Mouse (Mus musculus): ENCODE data around the gene Slc39a11. TPM values are rescaled to one million over a fixed set of nuclear protein-coding genes. Genes with fewer than 3 reads are reported as not detected.

The Slc39a11 gene
- total and polyA plus RNA-seq, 3 experiments: 43.2 to 54.4 (median 51.0) TPM

DNA sequence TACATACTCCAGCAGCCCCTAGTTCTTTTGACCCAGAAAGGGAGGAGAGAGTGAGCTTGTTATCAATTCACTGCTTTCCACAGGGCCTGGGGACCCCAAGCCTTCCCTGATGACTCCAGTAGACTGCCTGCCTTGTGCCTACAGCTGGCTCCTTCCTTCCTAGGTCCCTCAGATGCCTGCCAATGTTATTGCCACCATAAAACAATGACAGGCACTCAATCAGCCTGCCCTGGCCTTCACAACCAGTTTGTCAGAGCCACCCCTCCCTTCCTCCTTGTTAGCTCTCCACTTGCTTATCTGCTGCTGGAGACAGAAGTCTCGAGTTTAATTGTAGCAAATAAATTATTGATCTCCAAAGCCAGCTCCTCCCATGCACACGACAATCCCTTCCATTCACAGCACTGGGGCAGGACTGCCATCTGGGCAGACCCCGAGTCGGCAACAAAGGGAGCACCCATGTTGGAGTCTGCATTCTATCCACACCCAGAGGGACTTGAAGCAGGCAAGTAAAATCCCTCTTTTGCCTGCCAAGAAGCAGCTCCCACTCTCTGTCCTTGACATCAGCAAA lies 426.0 kb downstream of the Slc39a11 start:
- H3K4me1 ChIP-seq (ENCODE audit: control insufficient read depth in 1 of 2, insufficient read depth in 2 of 2): no peaks in the 10 kb centered on the region; a peak in 1 of 4 replicates
- H3K27me3 ChIP-seq (replicated peaks): peaks cover 10% of the 10 kb centered on the region
- DNase-seq (ENCODE audit: extremely low read depth): no peak
- H3K9ac ChIP-seq (ENCODE audit: insufficient read depth, low read depth): no peak overlapping the region
- H3K27ac ChIP-seq (ENCODE audit: insufficient read depth, low read depth): no peak overlapping the region
- H3K4me3 ChIP-seq (replicated peaks in 1 of 3; ENCODE audit: low read depth in 2 of 3, low read length in 2 of 3, poor library complexity in 1 of 3): no peak overlapping the region
- in situ Hi-C loops (cut with MboI; ENCODE audit: low pct_ligation_motif_present, low pct_unique_long_range_greater_than_20kb, low sequenced_read_pairs) (no loop called here), dilution Hi-C loops (cut with MboI; ENCODE audit: extremely low pct_ligation_motif_present, extremely low pct_unique_long_range_greater_than_20kb, low sequenced_read_pairs) (no loop called here)
- H3K36me3 ChIP-seq (replicated peaks in 1 of 2; ENCODE audit: control insufficient read depth in 1 of 2, insufficient read depth in 1 of 2, low read length in 1 of 2): no peaks in the 10 kb centered on the region
- H3K4me2 ChIP-seq (ENCODE audit: insufficient read depth, low read depth, poor library complexity, severe bottlenecking): no peak overlapping the region
- no peaks in the 10 kb centered on the region for H3K79me2 ChIP-seq (replicated peaks; ENCODE audit: control insufficient read depth, extremely low read depth, insufficient read depth, poor library complexity, severe bottlenecking)
- TF ChIP-seq SMC3 (IDR thresholded peaks at IDR 0.05; ENCODE audit: low read depth, low read length) (no peak), E2F4 (IDR thresholded peaks at IDR 0.05; ENCODE audit: insufficient replicate concordance, low read depth, low read length) (no peak), GABPA (IDR thresholded peaks at IDR 0.05; ENCODE audit: insufficient replicate concordance, low read depth, low read length) (no peak), RCOR1 (conservative IDR thresholded peaks at IDR 0.05; ENCODE audit: low read depth, low read length) (no peak)
- no peaks in the 10 kb centered on the region for H3K9me3 ChIP-seq (replicated peaks; ENCODE audit: low read length)

- Histone ChIP-seq H3K9ac (ENCODE audit: insufficient read depth, low read depth) (no peak overlapping the region), H3K4me3 (replicated peaks in 1 of 3; ENCODE audit: low read depth in 2 of 3, low read length in 2 of 3, poor library complexity in 1 of 3) (no peak overlapping the region), H3K79me2 (replicated peaks; ENCODE audit: control insufficient read depth, extremely low read depth, insufficient read depth, poor library complexity, severe bottlenecking) (no peaks in the 10 kb centered on the region), H3K4me1 (ENCODE audit: control insufficient read depth in 1 of 2, insufficient read depth in 2 of 2) (no peaks in the 10 kb centered on the region; a peak in 1 of 4 replicates), H3K4me2 (ENCODE audit: insufficient read depth, low read depth, poor library complexity, severe bottlenecking) (no peak overlapping the region), H3K9me3 (replicated peaks; ENCODE audit: low read length) (no peaks in the 10 kb centered on the region), H3K27me3 (replicated peaks) (peaks cover 1% of the 10 kb centered on the region), H3K36me3 (replicated peaks in 1 of 2; ENCODE audit: control insufficient read depth in 1 of 2, insufficient read depth in 1 of 2, low read length in 1 of 2) (no peaks in the 10 kb centered on the region), H3K27ac (ENCODE audit: insufficient read depth, low read depth) (no peak overlapping the region)
- dilution Hi-C loops (cut with MboI; ENCODE audit: extremely low pct_ligation_motif_present, extremely low pct_unique_long_range_greater_than_20kb, low sequenced_read_pairs) (no loop called here), in situ Hi-C loops (cut with MboI; ENCODE audit: low pct_ligation_motif_present, low pct_unique_long_range_greater_than_20kb, low sequenced_read_pairs) (no loop called here)
- TF ChIP-seq POLR2AphosphoS2 (IDR thresholded peaks at IDR 0.05; ENCODE audit: low read depth, low read length): no peak
- TF ChIP-seq ETS1 (conservative IDR thresholded peaks at IDR 0.05; ENCODE audit: low read depth, low read length): no peak
- TF ChIP-seq CTCF (conservative IDR thresholded peaks at IDR 0.05 in 1 of 2, IDR thresholded peaks at IDR 0.05 in 1 of 2; ENCODE audit: low read depth in 2 of 2, low read length in 2 of 2): no peak
- TF ChIP-seq SMC3 (IDR thresholded peaks at IDR 0.05; ENCODE audit: low read depth, low read length): no peak
- no peak for TF ChIP-seq JUN (IDR thresholded peaks at IDR 0.05; ENCODE audit: insufficient read depth, low read depth, low read length)
- TF ChIP-seq JUND (conservative IDR thresholded peaks at IDR 0.05; ENCODE audit: low read depth, low read length): no peak
- no peak for TF ChIP-seq MAX (IDR thresholded peaks at IDR 0.05; ENCODE audit: low read length)
- no peak for TF ChIP-seq TBP (conservative IDR thresholded peaks at IDR 0.05; ENCODE audit: low read depth, low read length)
- TF ChIP-seq PAX5 (IDR thresholded peaks at IDR 0.05; ENCODE audit: low read length): no peak
- no peak for TF ChIP-seq MYC (IDR thresholded peaks at IDR 0.05; ENCODE audit: low read depth, low read length)
- TF ChIP-seq CHD1 (IDR thresholded peaks at IDR 0.05; ENCODE audit: low read depth, low read length): no peak
- TF ChIP-seq ZMIZ1 (IDR thresholded peaks at IDR 0.05; ENCODE audit: low read depth, low read length): no peak
- no peak for TF ChIP-seq BHLHE40 (IDR thresholded peaks at IDR 0.05; ENCODE audit: low read depth, low read length)
- TF ChIP-seq USF1 (IDR thresholded peaks at IDR 0.05; ENCODE audit: low read depth, low read length): no peak
- TF ChIP-seq MEF2A (IDR thresholded peaks at IDR 0.05; ENCODE audit: borderline replicate concordance, low read depth, low read length): no peak
- no peak for TF ChIP-seq GABPA (IDR thresholded peaks at IDR 0.05; ENCODE audit: insufficient replicate concordance, low read depth, low read length)
- DNase-seq (ENCODE audit: extremely low read depth): no peak
Observed at GRCm38 (mm10) chr11:113221267-113222195, 428.3 kb downstream of the Slc39a11 start.

Measured in CH12.LX (cell line).